Mouse (Mus musculus) subcutaneous adipose tissue, adult 2 months (tissue): ENCODE results near the gene Msgn1. TPM values are rescaled to one million over a fixed set of nuclear protein-coding genes. Genes with fewer than 3 reads are reported as not detected.

ENCODE experiments used
- polyA plus RNA-seq: library from polyadenylated mRNA; depleted of rRNA; stranded (reverse); fragments of >200 nt; gene quantifications from 2 replicates; pipeline ENCODE4 v1.2.3, GENCODE M21; 2012; ENCODE audit warnings: low replicate concordance; rRNA removed

The Msgn1 gene
- not detected in 2 replicates for polyA plus RNA-seq

GRCm38 (mm10) chr12:11208872-11209271 is at the start of gene Msgn1:
Msgn1 (minus strand) TSS chr12:11208972.

Other genes with a start within 250 kb of the Msgn1 start
- gene Kcns3, start 57.9 kb downstream of the Msgn1 start, polyA plus RNA-seq, result 9.5 and 28.5 TPM in 2 replicates
- gene Gen1, start 56.8 kb upstream of the Msgn1 start, polyA plus RNA-seq, result 0.09 and 0.75 TPM in 2 replicates
- 10.9 and 14.0 TPM in 2 replicates for gene Smc6, start 56.9 kb upstream of the Msgn1 start, polyA plus RNA-seq
- 0.06 and 0.09 TPM in 2 replicates for gene Vsnl1, start 227.6 kb upstream of the Msgn1 start, polyA plus RNA-seq
- gene Rad51ap2, start 247.1 kb upstream of the Msgn1 start, polyA plus RNA-seq, result 0.04 TPM in 1 of 2 replicates, not detected in the other